Mouse (Mus musculus): ENCODE measurements around the gene Lcp1.
"Not testable (repeated sequence)": the region's sequence is repeated elsewhere in the genome, so short reads cannot be mapped to it uniquely, and the experiment has no call there.

Gene Lcp1

GRCm38 (mm10) chr14:75130501-75131318 lies at the start of gene Lcp1, which contains the start of gene Lrrc63:
Gene Lcp1 (plus strand): TSS chr14:75131101.
Gene Lrrc63 (minus strand): TSS chr14:75130881.
- DNase-seq (ENCODE audit: low spot score) = peak; percentile 40

DNA sequence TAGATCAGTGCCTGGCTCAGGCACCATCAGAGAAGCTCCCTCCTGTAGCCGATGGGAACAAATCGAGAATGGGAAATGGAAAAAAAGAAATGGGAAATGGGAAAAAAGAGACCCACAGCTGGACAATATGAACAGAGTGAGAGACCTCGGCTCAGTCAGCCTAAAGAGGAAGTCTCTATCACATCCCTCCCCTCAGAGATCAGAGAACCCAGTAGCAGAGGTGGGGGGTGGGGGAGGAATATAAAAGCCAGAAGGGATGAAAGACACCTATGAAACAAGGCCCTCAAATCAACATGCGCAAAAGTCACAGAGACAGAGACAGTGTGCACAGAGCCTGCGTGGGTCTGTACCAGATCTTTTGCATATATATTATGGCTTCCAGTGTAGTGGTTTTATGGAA lies 27.9 kb upstream of the Lcp1 start:
- DNase-seq (ENCODE audit: low spot score) = no peak

- DNase-seq (ENCODE audit: low spot score) = no peak
These were observed 9.2 kb upstream of the Lcp1 start for GRCm38 (mm10) chr14:75121658-75122057.

DNA sequence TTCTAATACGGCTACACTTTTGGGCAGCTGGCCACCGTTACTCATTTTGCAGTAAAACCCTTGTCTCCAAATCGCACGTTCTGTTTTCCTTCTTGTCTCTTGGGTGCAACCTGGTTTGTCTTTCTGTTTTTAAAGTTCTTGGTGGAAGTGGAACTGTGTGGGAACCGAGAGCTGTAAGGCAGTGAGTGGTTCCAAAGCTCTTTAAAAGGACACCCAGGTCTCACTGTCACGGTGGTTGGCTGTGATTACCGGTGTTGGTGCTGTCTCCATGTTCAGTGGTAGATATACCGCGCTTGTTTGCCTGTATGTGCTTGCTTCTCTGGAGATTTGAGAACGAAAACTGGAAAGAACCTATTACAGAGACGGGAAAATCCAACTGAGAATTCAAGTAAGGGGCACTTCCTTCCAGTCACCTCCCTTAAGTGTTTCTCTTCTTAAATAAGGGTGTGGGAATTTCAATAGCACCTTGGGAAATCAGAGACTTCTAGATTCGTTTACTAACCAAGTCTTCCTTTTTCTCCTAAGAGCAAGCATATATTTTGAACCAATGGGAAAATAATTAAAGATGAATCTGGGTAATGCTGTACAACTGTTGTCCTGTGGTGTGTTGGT lies 529 bp downstream of the Lcp1 start:
- peak; percentile 8 for DNase-seq (ENCODE audit: low spot score)

DNA sequence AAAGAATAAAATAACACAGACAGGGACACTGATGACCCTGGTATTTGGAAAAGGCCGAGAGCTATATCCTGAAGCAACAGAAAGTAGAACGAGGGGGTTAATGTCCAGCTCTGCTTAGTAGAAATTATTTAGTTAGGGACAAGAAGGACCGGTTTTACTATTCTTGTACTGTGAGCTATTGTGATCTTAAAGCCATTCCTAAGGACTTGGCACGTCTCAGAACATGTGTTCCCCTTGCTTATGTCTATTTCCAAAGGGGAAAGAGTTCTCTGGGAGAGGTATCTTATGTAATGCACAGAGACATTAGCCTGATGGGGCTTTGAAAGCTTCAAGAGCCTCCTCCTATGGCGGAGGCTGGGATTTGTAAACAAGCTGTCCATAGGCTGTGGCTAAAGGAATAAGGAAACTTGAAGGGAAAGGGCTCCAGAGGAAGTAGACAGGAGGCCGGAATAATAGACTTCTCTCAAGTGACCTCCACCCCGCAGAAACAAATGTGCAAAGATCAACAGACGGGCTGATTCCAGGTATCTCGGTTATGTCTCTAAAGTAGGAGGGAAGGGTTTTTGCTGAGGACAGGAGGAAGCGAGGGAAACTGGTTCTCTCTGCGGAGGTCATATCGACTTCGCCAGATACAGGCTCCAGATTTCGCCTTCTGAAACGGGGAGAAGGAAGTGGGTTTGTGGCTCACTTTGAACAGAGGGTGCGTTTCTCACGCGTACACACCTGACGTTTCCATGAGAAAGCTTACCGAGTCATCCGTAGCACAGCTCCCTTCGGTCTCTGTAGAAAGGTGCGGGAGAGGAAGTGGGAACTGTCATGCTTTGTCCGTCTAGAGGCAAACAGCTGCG lies 5.4 kb downstream of the Lcp1 start:
- peak; percentile 58 for DNase-seq (ENCODE audit: low spot score)

DNA sequence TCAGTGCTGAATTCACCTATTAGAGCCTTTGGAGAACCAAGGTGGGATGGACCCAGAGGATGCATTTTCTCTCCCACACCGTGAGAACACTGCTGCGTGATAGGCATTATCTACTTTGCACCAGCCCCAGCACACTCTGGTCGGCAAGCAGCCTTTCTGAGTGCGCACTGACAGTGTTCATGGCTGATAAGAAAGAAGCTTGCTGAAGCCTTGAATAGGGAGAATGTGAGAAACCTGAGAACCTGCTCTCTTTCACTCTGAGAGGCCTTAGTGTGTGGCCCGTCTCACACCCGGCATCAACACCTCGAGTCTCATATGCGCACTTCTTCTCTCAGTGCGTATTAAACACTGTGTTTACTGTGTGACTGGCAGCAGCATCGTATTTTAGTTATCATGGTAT lies 7.6 kb downstream of the Lcp1 start:
- no peak for DNase-seq (ENCODE audit: low spot score)

DNA sequence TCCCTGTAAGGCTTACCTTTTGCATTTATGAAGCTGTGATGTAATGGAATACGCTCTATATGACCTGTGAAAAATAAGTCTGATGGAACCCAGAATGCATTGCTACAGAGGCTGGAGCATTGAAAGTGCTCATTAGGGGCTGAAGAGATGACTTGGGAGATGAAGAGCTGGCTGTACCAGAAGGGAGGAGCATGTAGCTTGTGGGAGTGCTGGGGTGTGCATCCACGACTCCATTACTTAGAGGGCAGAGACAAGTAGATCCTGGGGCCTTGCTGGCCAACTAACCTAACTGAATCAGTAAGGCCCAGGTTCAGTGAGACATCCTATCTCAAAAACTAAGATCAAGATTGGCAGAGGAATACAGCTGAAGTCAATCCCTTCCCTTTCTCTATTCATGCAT lies 8.3 kb downstream of the Lcp1 start:
- no peak for DNase-seq (ENCODE audit: low spot score)

DNA sequence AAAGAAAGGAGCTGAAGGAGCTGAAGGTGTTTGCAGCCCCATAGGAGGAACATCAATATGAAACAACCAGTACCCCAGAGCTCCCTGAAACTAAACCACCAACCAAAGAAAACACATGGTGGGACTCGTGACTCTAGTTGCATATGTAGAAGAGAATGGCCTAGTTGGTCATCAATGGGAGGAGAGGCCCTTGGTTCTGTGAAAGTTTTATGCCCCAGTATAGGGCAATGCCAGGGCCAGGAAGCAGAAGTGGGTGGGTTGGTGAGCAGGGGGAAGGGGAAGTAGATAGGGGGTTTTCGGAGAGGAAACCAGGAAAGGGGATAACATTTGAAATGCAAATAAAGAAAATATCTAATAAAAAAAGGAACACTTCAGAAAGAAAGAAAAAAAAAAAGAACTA lies 16.8 kb downstream of the Lcp1 start:
- not testable (repeated sequence) for DNase-seq (ENCODE audit: low spot score)

- DNase-seq (ENCODE audit: low spot score) = no peak
These were observed 17.3 kb downstream of the Lcp1 start for GRCm38 (mm10) chr14:75148229-75148628.

DNA sequence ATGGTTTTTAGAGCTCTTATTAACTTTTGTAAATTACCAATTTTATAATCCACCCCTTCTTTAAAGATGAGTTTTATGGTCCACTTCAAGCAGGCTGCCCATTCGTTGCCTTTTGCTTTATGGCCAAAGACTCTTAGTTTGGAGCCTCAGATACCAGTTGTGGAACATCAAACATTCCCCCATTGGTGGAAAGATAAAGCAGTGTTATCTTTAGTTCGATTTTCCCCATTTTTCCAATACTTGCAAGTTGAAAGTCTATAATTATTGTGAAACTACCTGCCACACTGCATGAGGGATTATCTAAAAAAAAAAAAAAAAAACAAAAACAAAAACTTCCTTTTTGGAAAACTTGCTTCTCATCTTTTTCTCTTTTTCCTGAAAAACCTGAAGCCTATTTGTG lies 19.8 kb downstream of the Lcp1 start:
- DNase-seq (ENCODE audit: low spot score) = no peak

GRCm38 (mm10) chr14:75151146-75151545 lies 20.2 kb downstream of the Lcp1 start:
- no peak for DNase-seq (ENCODE audit: low spot score)

DNA sequence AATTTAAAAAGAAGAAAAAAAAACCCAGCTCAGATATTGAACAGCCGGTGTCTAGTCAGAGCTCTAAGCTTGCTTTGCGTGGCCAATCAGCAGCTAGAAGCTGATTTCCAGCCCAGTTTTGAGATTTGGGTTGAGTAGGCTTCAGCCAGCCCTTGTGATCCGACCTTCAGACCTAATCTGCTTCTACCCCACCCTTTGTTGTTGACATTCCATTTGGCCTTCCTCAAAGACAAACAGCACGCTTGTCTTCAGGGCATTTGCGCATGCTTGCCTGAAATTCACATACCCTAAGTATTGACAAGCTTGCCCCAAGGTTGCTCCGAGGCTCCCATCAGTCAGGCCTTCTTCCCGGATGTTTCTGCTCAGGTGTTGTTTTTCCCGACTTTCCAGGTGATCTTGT lies 23.6 kb downstream of the Lcp1 start:
- DNase-seq (ENCODE audit: low spot score) = no peak

- no peak for DNase-seq (ENCODE audit: low spot score)
These were observed 28.5 kb downstream of the Lcp1 start for GRCm38 (mm10) chr14:75159375-75159774.

GRCm38 (mm10) chr14:75163866-75164265 lies 33.0 kb downstream of the Lcp1 start:
- no peak for DNase-seq (ENCODE audit: low spot score)

DNA sequence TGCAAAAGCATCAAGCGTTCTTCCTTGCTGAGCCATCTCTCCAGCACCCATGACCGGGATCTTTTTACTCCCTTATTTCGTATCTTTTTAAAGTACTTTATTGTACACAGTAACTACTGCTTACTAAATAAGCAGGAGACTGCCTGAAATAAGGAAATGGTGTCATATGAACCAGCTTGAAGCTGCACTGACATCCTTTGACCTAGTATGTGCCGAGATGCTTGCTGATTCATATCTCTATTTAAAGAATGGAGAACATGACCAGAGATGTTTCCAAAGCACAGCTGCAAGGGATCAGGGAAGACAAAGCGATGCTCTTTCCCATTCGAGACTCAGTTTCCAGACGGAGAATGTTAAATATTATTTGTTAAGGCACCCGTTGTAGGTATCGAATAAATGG lies 33.4 kb downstream of the Lcp1 start:
- DNase-seq (ENCODE audit: low spot score) = no peak

- no peak for DNase-seq (ENCODE audit: low spot score)
These were observed 34.8 kb downstream of the Lcp1 start for GRCm38 (mm10) chr14:75165574-75166131.

DNA sequence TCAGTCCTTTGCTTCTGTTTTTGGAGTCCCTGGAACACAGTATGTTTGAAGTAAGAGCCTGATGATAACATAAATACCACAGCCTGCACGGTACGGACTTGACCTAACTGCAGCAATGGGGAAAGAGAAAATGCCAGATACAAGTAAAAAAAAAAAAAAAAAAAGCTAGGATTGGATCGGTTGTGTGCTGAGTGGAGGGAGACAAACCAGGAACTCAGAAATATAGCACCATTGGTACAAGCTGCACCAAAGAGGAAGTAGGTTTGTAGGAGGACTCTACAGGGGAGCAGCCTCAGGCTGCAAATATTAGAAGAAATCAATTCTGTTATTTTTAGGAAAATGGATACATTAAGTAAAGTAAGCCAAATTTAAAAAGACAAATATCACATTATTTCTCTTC lies 37.6 kb downstream of the Lcp1 start:
- DNase-seq (ENCODE audit: low spot score) = no peak

- no peak for DNase-seq (ENCODE audit: low spot score)
These were observed 39.6 kb downstream of the Lcp1 start for GRCm38 (mm10) chr14:75170546-75170945.

DNA sequence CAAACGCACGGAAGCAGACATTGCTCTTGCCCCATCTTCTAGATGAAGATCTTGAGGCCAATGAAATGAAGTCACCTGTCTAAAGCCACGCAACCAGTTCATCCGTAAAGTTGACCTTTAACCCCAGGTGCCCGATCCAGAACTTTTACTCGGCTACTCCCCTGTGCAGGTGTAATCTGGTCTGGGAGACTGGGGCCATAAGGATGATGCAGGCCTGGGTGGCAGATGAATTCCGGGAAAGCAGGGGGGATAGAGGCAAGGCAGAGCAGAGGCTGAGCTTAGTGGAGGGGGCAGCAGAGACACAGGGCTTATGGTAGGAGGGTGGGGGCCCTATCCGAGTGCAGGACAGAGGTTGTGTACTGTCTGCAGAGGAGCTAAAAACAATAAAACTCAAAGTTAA lies 43.4 kb downstream of the Lcp1 start:
- no peak for DNase-seq (ENCODE audit: low spot score)

DNA sequence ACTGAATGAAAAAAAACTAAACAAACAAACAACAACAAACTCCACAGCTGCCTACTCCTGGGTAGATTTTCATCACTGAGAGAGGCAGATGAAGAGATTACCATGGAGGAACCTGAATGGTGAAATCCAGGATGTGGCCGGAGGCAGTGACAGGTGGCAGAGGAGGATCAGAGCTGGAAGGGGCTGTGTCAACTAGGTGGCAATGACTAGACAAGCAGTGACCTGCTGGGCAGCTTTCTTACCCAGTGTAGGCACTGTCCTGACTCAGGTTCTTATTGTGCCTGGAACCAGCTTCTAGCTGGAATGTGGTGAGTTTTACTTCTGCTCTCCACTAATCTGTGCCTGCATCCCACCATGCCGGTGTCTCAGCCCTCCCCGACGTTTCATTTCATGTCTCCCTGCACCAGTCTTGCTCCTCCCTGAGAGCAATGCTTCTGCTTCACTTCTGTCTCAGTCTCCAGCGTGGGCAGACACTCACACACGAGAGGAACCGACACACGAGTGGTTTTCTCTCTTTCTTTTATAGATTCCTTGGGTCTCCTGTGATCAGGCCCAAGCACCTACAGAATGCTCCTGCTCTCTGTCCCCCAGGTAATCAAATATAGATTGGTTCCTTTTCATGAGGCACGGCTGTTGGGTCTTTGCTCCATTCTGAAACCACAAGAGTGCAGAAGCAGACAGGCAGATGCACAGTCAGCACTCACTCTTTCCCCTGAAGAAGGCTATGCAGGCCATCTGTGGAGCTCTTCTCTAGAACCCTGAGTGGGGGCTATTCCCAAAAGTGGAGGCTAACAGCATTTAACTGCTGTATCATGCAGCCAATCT lies 44.0 kb downstream of the Lcp1 start:
- no peak for DNase-seq (ENCODE audit: low spot score)

- no peak for DNase-seq (ENCODE audit: low spot score)
These were observed 44.9 kb downstream of the Lcp1 start for GRCm38 (mm10) chr14:75175781-75176180.

Data from T-cell, adult 2 months (primary cell).